ENCODE assay signal across 8 mouse cellular contexts in the genomic region with DNA sequence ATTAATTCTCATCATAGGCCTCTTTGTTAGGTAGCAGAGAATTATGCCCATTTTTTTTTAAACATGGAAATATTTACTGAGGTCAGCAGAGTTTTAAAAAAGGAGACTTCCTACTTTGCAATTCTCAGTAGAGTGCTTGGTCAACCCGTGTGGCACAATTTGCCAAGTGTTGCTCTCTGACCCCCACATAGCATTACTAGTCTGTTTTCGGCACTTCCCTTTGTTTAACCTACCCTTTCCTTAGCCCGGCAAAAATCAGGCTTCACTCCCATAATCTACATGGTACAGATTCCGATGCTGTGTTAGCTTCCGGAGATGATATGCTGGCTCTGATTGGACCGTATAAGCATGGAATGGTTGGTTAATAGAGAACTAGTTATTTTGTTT. TPM values are rescaled to one million over a fixed set of nuclear protein-coding genes. Genes with fewer than 3 reads are reported as not detected.
DNase-seq lines count a peak whose midpoint lies in the region; ATAC-seq and TF ChIP-seq lines count a peak whose summit lies in the region.

No protein-coding gene starts in this region.

- no peaks in the 10 kb centered on the region for H3K27me3 ChIP-seq in ES-Bruce4 (ENCODE audit: control insufficient read depth, insufficient read depth, low read length, poor library complexity, severe bottlenecking)
- H3K27me3 ChIP-seq in hindbrain, embryonic 12.5 days: no peaks in the 10 kb centered on the region
- H3K27me3 ChIP-seq in lung, embryonic 16.5 days (ENCODE audit: control insufficient read depth, insufficient read depth, low read depth, low read length): no peaks in the 10 kb centered on the region
- H3K27me3 ChIP-seq in stomach, embryonic 16.5 days (ENCODE audit: control insufficient read depth, insufficient read depth, low read length): no peaks in the 10 kb centered on the region

- H3K27ac ChIP-seq in ES-Bruce4 (ENCODE audit: insufficient read depth, low read length): no peak overlapping the region
- peak overlapping the region; percentile 100 for H3K27ac ChIP-seq in hindbrain, embryonic 12.5 days
- peak overlapping the region; percentile 99 for H3K27ac ChIP-seq in lung, embryonic 16.5 days (ENCODE audit: low read length)
- peak overlapping the region; percentile 99; the same call in 1 of the 2 replicates for H3K27ac ChIP-seq in stomach, embryonic 16.5 days (ENCODE audit: low read length)

- H3K9ac ChIP-seq in ES-Bruce4 (ENCODE audit: low read depth, poor library complexity, severe bottlenecking): peak overlapping the region; percentile 100
- H3K9ac ChIP-seq in hindbrain, embryonic 12.5 days: peak overlapping the region; percentile 99
- peak overlapping the region; percentile 98 for H3K9ac ChIP-seq in lung, embryonic 16.5 days (ENCODE audit: low read length)
- H3K9ac ChIP-seq in stomach, embryonic 16.5 days (ENCODE audit: low read length): peak overlapping the region; percentile 100

- peak overlapping the region; percentile 68 for H3K4me3 ChIP-seq in ES-Bruce4 (ENCODE audit: low read depth, low read length)
- H3K4me3 ChIP-seq in hindbrain, embryonic 12.5 days: peak overlapping the region; percentile 97
- H3K4me3 ChIP-seq in lung, embryonic 16.5 days (ENCODE audit: low read length): peak overlapping the region; percentile 99
- H3K4me3 ChIP-seq in stomach, embryonic 16.5 days (replicated peaks; ENCODE audit: low read length): peak overlapping the region; percentile 94

- DNase-seq in brain, adult 2 months (ENCODE audit: low read depth, low spot score): peak; percentile 32
- DNase-seq in adrenal gland, adult (ENCODE audit: inconsistent age in 2 of 2, low spot score in 1 of 2): no peak
- DNase-seq in retina, embryonic 14.5 days (ENCODE audit: low spot score): no peak
- no peak for DNase-seq in frontal cortex, postnatal 14 days (ENCODE audit: low spot score in 2 of 2)

- ATAC-seq in hindbrain, embryonic 12.5 days (ENCODE audit: low FRiP score): no peak; the same call in 1 of the 2 replicates
- ATAC-seq in lung, embryonic 16.5 days (ENCODE audit: low read depth): no peak
- ATAC-seq in stomach, embryonic 16.5 days (ENCODE audit: insufficient read depth, low FRiP score): no peak

- no peak for TF ChIP-seq POLR2A in ES-Bruce4 (IDR thresholded peaks at IDR 0.05; ENCODE audit: insufficient read depth, low read length)

- H3K4me1 ChIP-seq in ES-Bruce4 (ENCODE audit: control insufficient read depth, insufficient read depth, low read length): peaks cover 2% of the 10 kb centered on the region
- H3K4me1 ChIP-seq in hindbrain, embryonic 12.5 days: peaks cover 16% of the 10 kb centered on the region
- peaks cover 16% of the 10 kb centered on the region for H3K4me1 ChIP-seq in lung, embryonic 16.5 days (replicated peaks; ENCODE audit: control insufficient read depth, insufficient read depth, low read length)
- H3K4me1 ChIP-seq in stomach, embryonic 16.5 days (ENCODE audit: control insufficient read depth, insufficient read depth, low read length): peaks cover 12% of the 10 kb centered on the region

- H3K36me3 ChIP-seq in ES-Bruce4 (ENCODE audit: control insufficient read depth, insufficient read depth, low read length, poor library complexity, severe bottlenecking): no peaks in the 10 kb centered on the region
- no peaks in the 10 kb centered on the region for H3K36me3 ChIP-seq in hindbrain, embryonic 12.5 days
- H3K36me3 ChIP-seq in lung, embryonic 16.5 days (ENCODE audit: control insufficient read depth, insufficient read depth, low read length): no peaks in the 10 kb centered on the region
- H3K36me3 ChIP-seq in stomach, embryonic 16.5 days (ENCODE audit: control insufficient read depth, insufficient read depth, low read length): no peaks in the 10 kb centered on the region

- H3K9me3 ChIP-seq in ES-Bruce4 (replicated peaks; ENCODE audit: control insufficient read depth, insufficient read depth, low read length, poor library complexity, severe bottlenecking): no peaks in the 10 kb centered on the region
- H3K9me3 ChIP-seq in hindbrain, embryonic 12.5 days (replicated peaks): no peaks in the 10 kb centered on the region
- no peaks in the 10 kb centered on the region for H3K9me3 ChIP-seq in lung, embryonic 16.5 days (ENCODE audit: control insufficient read depth, low read length)
- H3K9me3 ChIP-seq in stomach, embryonic 16.5 days (replicated peaks; ENCODE audit: control insufficient read depth, low read length): no peaks in the 10 kb centered on the region

- TF ChIP-seq CTCF in ES-Bruce4 (IDR thresholded peaks at IDR 0.05; ENCODE audit: low read depth, low read length): no peak

- H3K4me2 ChIP-seq in hindbrain, embryonic 12.5 days (replicated peaks): peak overlapping the region; percentile 48
- peak overlapping the region; percentile 69 for H3K4me2 ChIP-seq in lung, embryonic 16.5 days (ENCODE audit: low read depth, low read length)
- H3K4me2 ChIP-seq in stomach, embryonic 16.5 days (ENCODE audit: low read depth, low read length): peak overlapping the region; percentile 54

- no peak for TF ChIP-seq EP300 in ES-Bruce4 (IDR thresholded peaks at IDR 0.05; ENCODE audit: insufficient read depth, low read depth, low read length)

- WGBS in hindbrain, embryonic 12.5 days: 41% methylated on average over 6 of the region's 6 CpGs
- WGBS in lung, embryonic 16.5 days: 20% methylated on average over 6 of the region's 6 CpGs
- WGBS in stomach, embryonic 16.5 days: 45% methylated on average over 6 of the region's 6 CpGs

RNA-seq across cellular contexts. Expression of a gene that starts 0.8 kb away (rescaled TPM):
- 69.9 and 79.6 TPM in 2 replicates for polyA plus RNA-seq in ES-Bruce4 (2011; ENCODE audit: insufficient read depth, insufficient read length, low read depth, missing spikeins)
- polyA plus RNA-seq in hindbrain, embryonic 12.5 days (2016; fragmentation: Nextera tagmentation; extraction: Ambion mirVana): 12.2 and 12.8 TPM in 2 replicates
- polyA plus RNA-seq in lung, embryonic 16.5 days (2015; fragmentation: Nextera tagmentation; extraction: Ambion mirVana): 8.8 and 8.9 TPM in 2 replicates
- polyA plus RNA-seq in stomach, embryonic 16.5 days (2015; fragmentation: Nextera tagmentation; extraction: Ambion mirVana): 7.0 and 7.9 TPM in 2 replicates
